Mouse (Mus musculus): ENCODE results near the gene Kynu.

GRCm38 (mm10) chr2:43513852-43514251 lies 41.3 kb upstream of the Kynu start:
- TF ChIP-seq CTCF (IDR thresholded peaks at IDR 0.05; ENCODE audit: borderline replicate concordance, extremely low read depth, insufficient read depth, insufficient read length) (no peak), POLR2A (IDR thresholded peaks at IDR 0.05; ENCODE audit: borderline replicate concordance, extremely low read depth, insufficient read depth, insufficient read length, poor library complexity, severe bottlenecking) (no peak)

All from brain, embryonic 14.5 days (tissue).